Mouse (Mus musculus): ENCODE measurements around the gene Impdh1. TPM values are rescaled to one million over a fixed set of nuclear protein-coding genes. Genes with fewer than 3 reads are reported as not detected.

Impdh1 gene
- polyA plus RNA-seq, 1 experiment from 2014 or later: 32.5 TPM

- no peaks in the 10 kb centered on the region for H3K9me3 ChIP-seq (ENCODE audit: control insufficient read depth, low read length)
- H3K27ac ChIP-seq (replicated peaks in 1 of 2; ENCODE audit: control insufficient read depth in 1 of 2, insufficient read depth in 1 of 2, low read depth in 2 of 2, low read length in 2 of 2): no peak overlapping the region
- H3K4me3 ChIP-seq (ENCODE audit: control insufficient read depth in 1 of 2, insufficient read depth in 1 of 2, low read depth in 1 of 2, low read length in 2 of 2): no peak overlapping the region
- no peak overlapping the region for H3K4me2 ChIP-seq (ENCODE audit: low read length)
- peaks cover 53% of the 10 kb centered on the region for H3K36me3 ChIP-seq (ENCODE audit: control insufficient read depth, insufficient read depth, low read length)
- WGBS: 52% methylated on average over 15 of the region's 15 CpGs
- no peaks in the 10 kb centered on the region for H3K4me1 ChIP-seq (ENCODE audit: control insufficient read depth in 2 of 2, insufficient read depth in 2 of 2, low read length in 2 of 2)
- H3K9ac ChIP-seq (ENCODE audit: low read length): no peak overlapping the region
- H3K27me3 ChIP-seq (ENCODE audit: control insufficient read depth, insufficient read depth, low read length): no peaks in the 10 kb centered on the region
- ATAC-seq (ENCODE audit: insufficient number of reproducible peaks, insufficient read depth, low FRiP score, low read depth): no peak
Observed at GRCm38 (mm10) chr6:29204932-29205614, 11.1 kb downstream of the Impdh1 start.

- H3K4me3 ChIP-seq (ENCODE audit: control insufficient read depth in 1 of 2, insufficient read depth in 1 of 2, low read depth in 1 of 2, low read length in 2 of 2): no peak overlapping the region
- no peaks in the 10 kb centered on the region for H3K4me1 ChIP-seq (ENCODE audit: control insufficient read depth in 2 of 2, insufficient read depth in 2 of 2, low read length in 2 of 2)
- WGBS: 86% methylated on average over 6 of the region's 6 CpGs
- H3K27ac ChIP-seq (replicated peaks in 1 of 2; ENCODE audit: control insufficient read depth in 1 of 2, insufficient read depth in 1 of 2, low read depth in 2 of 2, low read length in 2 of 2): no peak overlapping the region
- H3K4me2 ChIP-seq (ENCODE audit: low read length): no peak overlapping the region
- H3K9ac ChIP-seq (ENCODE audit: low read length): no peak overlapping the region
- H3K27me3 ChIP-seq (ENCODE audit: control insufficient read depth, insufficient read depth, low read length): no peaks in the 10 kb centered on the region
- peaks cover 53% of the 10 kb centered on the region for H3K36me3 ChIP-seq (ENCODE audit: control insufficient read depth, insufficient read depth, low read length)
- ATAC-seq (ENCODE audit: insufficient number of reproducible peaks, insufficient read depth, low FRiP score, low read depth): no peak
- no peaks in the 10 kb centered on the region for H3K9me3 ChIP-seq (ENCODE audit: control insufficient read depth, low read length)
Observed at GRCm38 (mm10) chr6:29203861-29204585, 12.1 kb downstream of the Impdh1 start.

GRCm38 (mm10) chr6:29203096-29203495 lies 13.1 kb downstream of the Impdh1 start:
- H3K9me3 ChIP-seq (ENCODE audit: control insufficient read depth, low read length): no peaks in the 10 kb centered on the region
- H3K27ac ChIP-seq (replicated peaks in 1 of 2; ENCODE audit: control insufficient read depth in 1 of 2, insufficient read depth in 1 of 2, low read depth in 2 of 2, low read length in 2 of 2): no peak overlapping the region
- no peak for ATAC-seq (ENCODE audit: insufficient number of reproducible peaks, insufficient read depth, low FRiP score, low read depth)
- WGBS: 88% methylated on average over 13 of the region's 13 CpGs
- peaks cover 0 to 4% of the 10 kb centered on the region in 2 experiments; a peak in 1 of 4 replicates for H3K4me1 ChIP-seq (ENCODE audit: control insufficient read depth in 2 of 2, insufficient read depth in 2 of 2, low read length in 2 of 2)
- H3K36me3 ChIP-seq (ENCODE audit: control insufficient read depth, insufficient read depth, low read length): peaks cover 53% of the 10 kb centered on the region
- H3K27me3 ChIP-seq (ENCODE audit: control insufficient read depth, insufficient read depth, low read length): no peaks in the 10 kb centered on the region
- no peak overlapping the region for H3K9ac ChIP-seq (ENCODE audit: low read length)
- H3K4me2 ChIP-seq (ENCODE audit: low read length): no peak overlapping the region
- no peak overlapping the region for H3K4me3 ChIP-seq (ENCODE audit: control insufficient read depth in 1 of 2, insufficient read depth in 1 of 2, low read depth in 1 of 2, low read length in 2 of 2)

GRCm38 (mm10) chr6:29201988-29202387 lies 14.2 kb downstream of the Impdh1 start:
- no peak for ATAC-seq (ENCODE audit: insufficient number of reproducible peaks, insufficient read depth, low FRiP score, low read depth)
- WGBS: 77% methylated on average over 5 of the region's 8 CpGs
- no peak overlapping the region for H3K4me3 ChIP-seq (ENCODE audit: control insufficient read depth in 1 of 2, insufficient read depth in 1 of 2, low read depth in 1 of 2, low read length in 2 of 2)
- peaks cover 0 to 4% of the 10 kb centered on the region in 2 experiments; a peak in 1 of 4 replicates for H3K4me1 ChIP-seq (ENCODE audit: control insufficient read depth in 2 of 2, insufficient read depth in 2 of 2, low read length in 2 of 2)
- H3K27me3 ChIP-seq (ENCODE audit: control insufficient read depth, insufficient read depth, low read length): no peaks in the 10 kb centered on the region
- peaks cover 51% of the 10 kb centered on the region for H3K36me3 ChIP-seq (ENCODE audit: control insufficient read depth, insufficient read depth, low read length)
- no peak overlapping the region for H3K27ac ChIP-seq (replicated peaks in 1 of 2; ENCODE audit: control insufficient read depth in 1 of 2, insufficient read depth in 1 of 2, low read depth in 2 of 2, low read length in 2 of 2)
- H3K9me3 ChIP-seq (ENCODE audit: control insufficient read depth, low read length): no peaks in the 10 kb centered on the region
- H3K4me2 ChIP-seq (ENCODE audit: low read length): no peak overlapping the region
- H3K9ac ChIP-seq (ENCODE audit: low read length): no peak overlapping the region

GRCm38 (mm10) chr6:29201341-29201740 lies 14.8 kb downstream of the Impdh1 start:
- Histone ChIP-seq H3K27ac (replicated peaks in 1 of 2; ENCODE audit: control insufficient read depth in 1 of 2, insufficient read depth in 1 of 2, low read depth in 2 of 2, low read length in 2 of 2) (no peak overlapping the region), H3K9me3 (ENCODE audit: control insufficient read depth, low read length) (no peaks in the 10 kb centered on the region), H3K4me2 (ENCODE audit: low read length) (no peak overlapping the region), H3K9ac (ENCODE audit: low read length) (no peak overlapping the region), H3K27me3 (ENCODE audit: control insufficient read depth, insufficient read depth, low read length) (no peaks in the 10 kb centered on the region), H3K36me3 (ENCODE audit: control insufficient read depth, insufficient read depth, low read length) (peaks cover 45% of the 10 kb centered on the region), H3K4me1 (ENCODE audit: control insufficient read depth in 2 of 2, insufficient read depth in 2 of 2, low read length in 2 of 2) (peaks cover 0 to 4% of the 10 kb centered on the region in 2 experiments; a peak in 1 of 4 replicates), H3K4me3 (ENCODE audit: control insufficient read depth in 1 of 2, insufficient read depth in 1 of 2, low read depth in 1 of 2, low read length in 2 of 2) (no peak overlapping the region)
- 85% methylated on average over 5 of the region's 5 CpGs for whole genome bisulfite sequencing
- ATAC-seq (ENCODE audit: insufficient number of reproducible peaks, insufficient read depth, low FRiP score, low read depth): no peak

GRCm38 (mm10) chr6:29200496-29200895 lies 15.7 kb downstream of the Impdh1 start:
- H3K9me3 ChIP-seq (ENCODE audit: control insufficient read depth, low read length): no peaks in the 10 kb centered on the region
- peaks cover 37% of the 10 kb centered on the region for H3K36me3 ChIP-seq (ENCODE audit: control insufficient read depth, insufficient read depth, low read length)
- H3K27ac ChIP-seq (replicated peaks in 1 of 2; ENCODE audit: control insufficient read depth in 1 of 2, insufficient read depth in 1 of 2, low read depth in 2 of 2, low read length in 2 of 2): no peak overlapping the region
- no peak for ATAC-seq (ENCODE audit: insufficient number of reproducible peaks, insufficient read depth, low FRiP score, low read depth)
- no peak overlapping the region for H3K9ac ChIP-seq (ENCODE audit: low read length)
- H3K27me3 ChIP-seq (ENCODE audit: control insufficient read depth, insufficient read depth, low read length): no peaks in the 10 kb centered on the region
- peaks cover 0 to 4% of the 10 kb centered on the region in 2 experiments; a peak in 1 of 4 replicates for H3K4me1 ChIP-seq (ENCODE audit: control insufficient read depth in 2 of 2, insufficient read depth in 2 of 2, low read length in 2 of 2)
- WGBS: 58% methylated on average over 3 of the region's 3 CpGs
- no peak overlapping the region for H3K4me2 ChIP-seq (ENCODE audit: low read length)
- H3K4me3 ChIP-seq (ENCODE audit: control insufficient read depth in 1 of 2, insufficient read depth in 1 of 2, low read depth in 1 of 2, low read length in 2 of 2): no peak overlapping the region

GRCm38 (mm10) chr6:29199223-29199855 lies 16.8 kb downstream of the Impdh1 start:
- H3K9ac ChIP-seq (ENCODE audit: low read length): peak overlapping the region; percentile 9
- H3K4me1 ChIP-seq (ENCODE audit: control insufficient read depth in 2 of 2, insufficient read depth in 2 of 2, low read length in 2 of 2): peaks cover 3 to 5% of the 10 kb centered on the region in 2 experiments; a peak in 2 of 4 replicates
- WGBS: 28% methylated on average over 8 of the region's 8 CpGs
- no peak overlapping the region for H3K27ac ChIP-seq (replicated peaks in 1 of 2; ENCODE audit: control insufficient read depth in 1 of 2, insufficient read depth in 1 of 2, low read depth in 2 of 2, low read length in 2 of 2)
- H3K4me3 ChIP-seq (ENCODE audit: control insufficient read depth in 1 of 2, insufficient read depth in 1 of 2, low read depth in 1 of 2, low read length in 2 of 2): peak overlapping the region; percentile 21 to 40
- H3K27me3 ChIP-seq (ENCODE audit: control insufficient read depth, insufficient read depth, low read length): no peaks in the 10 kb centered on the region
- H3K4me2 ChIP-seq (ENCODE audit: low read length): peak overlapping the region; percentile 61
- peaks cover 31% of the 10 kb centered on the region for H3K36me3 ChIP-seq (ENCODE audit: control insufficient read depth, insufficient read depth, low read length)
- no peak for ATAC-seq (ENCODE audit: insufficient number of reproducible peaks, insufficient read depth, low FRiP score, low read depth)
- H3K9me3 ChIP-seq (ENCODE audit: control insufficient read depth, low read length): no peaks in the 10 kb centered on the region

All from heart, embryonic 14.5 days (tissue).